Mouse (Mus musculus): Measurements from ENCODE around the gene Myo9a. TPM values are rescaled to one million over a fixed set of nuclear protein-coding genes. Genes with fewer than 3 reads are reported as not detected.

Gene Myo9a
- total and polyA plus RNA-seq, 3 experiments, result 0.82 to 35.7 (median 27.4) TPM

DNA sequence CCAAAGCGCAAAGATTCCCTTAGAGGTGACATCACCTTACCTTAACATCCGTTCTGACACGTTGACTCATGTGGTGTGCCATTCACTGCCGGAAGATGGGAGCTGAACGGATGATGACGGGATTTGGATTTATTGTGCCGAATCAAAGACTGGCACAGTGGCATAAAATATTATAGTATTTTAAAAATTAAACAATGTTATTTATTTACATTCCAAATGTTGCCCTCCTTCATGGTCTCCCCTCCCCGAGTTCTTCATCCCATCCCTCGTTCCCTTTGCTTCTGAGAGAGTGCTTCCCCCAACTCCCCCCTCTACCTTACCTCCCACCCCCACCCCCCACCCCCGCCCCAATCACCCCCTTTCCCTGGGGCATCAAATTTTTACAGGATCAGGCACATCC is 209.9 kb downstream of the Myo9a start, which contains the start of gene Nr2e3:
Nr2e3 (minus strand) TSS at position 101 of the 400 bp plus-strand sequence.
- Histone ChIP-seq H3K4me3 (ENCODE audit: low read depth, low read length) (no peak within 1 kb of the TSS), H3K27me3 (ENCODE audit: insufficient read depth, low read length) (peaks cover 33% of the 10 kb centered on the region), H3K36me3 (replicated peaks) (no peaks in the 10 kb centered on the region), H3K9me3 (replicated peaks) (no peaks in the 10 kb centered on the region), H3K4me1 (ENCODE audit: insufficient read depth, low read depth, low read length) (no peaks in the 10 kb centered on the region)
- TF ChIP-seq CTCF (IDR thresholded peaks at IDR 0.05; ENCODE audit: low read depth, low read length) (no peak), GATA2 (IDR thresholded peaks at IDR 0.05; ENCODE audit: borderline replicate concordance, low read depth, low read length) (no peak), GATA1 (IDR thresholded peaks at IDR 0.05; ENCODE audit: borderline replicate concordance, low read length) (no peak), TAL1 (conservative IDR thresholded peaks at IDR 0.05; ENCODE audit: low read depth, low read length) (no peak), POLR2AphosphoS5 (IDR thresholded peaks at IDR 0.05; ENCODE audit: insufficient replicate concordance, low read depth, low read length) (no peak)
- no peak for DNase-seq (ENCODE audit: low spot score)
- no peak for ATAC-seq (ENCODE audit: extremely low read depth, insufficient number of reproducible peaks, low FRiP score, poor library complexity, severe bottlenecking)

DNA sequence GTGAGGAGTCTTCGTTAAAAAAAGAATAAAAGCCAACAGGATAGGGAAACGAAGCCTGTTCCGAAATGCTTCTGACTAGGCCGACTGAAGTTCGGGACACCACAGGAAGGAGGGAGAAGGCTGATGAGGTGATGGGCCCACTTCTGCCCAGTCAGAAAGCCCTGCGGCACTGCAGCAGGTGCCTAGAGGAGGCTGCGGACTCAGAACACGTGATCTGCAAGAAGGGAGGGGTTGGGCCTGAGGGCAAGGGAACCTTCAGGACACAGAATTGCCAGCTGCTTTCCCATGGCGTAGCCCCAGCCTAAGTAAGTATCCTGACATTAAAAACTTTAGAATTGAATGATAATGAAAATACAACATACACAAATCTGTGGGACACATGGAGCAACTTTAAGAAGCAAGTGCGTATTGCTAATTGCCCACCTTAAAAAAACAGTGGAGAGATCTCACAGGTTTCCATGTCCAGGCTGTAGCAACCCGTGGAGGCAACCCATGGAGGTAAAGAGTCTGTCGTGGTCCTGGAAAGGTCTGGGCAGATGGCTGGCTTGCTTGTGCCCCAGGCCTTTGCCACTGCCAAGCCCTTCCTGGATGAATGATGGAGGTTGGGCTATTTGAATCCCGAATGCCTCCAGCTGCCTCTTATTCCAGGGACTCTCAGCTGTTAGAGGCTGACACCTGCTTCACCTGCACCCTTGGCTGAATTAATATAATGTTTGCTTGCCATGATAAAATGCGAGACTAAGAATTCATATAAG is 210.7 kb downstream of the Myo9a start:
- Histone ChIP-seq H3K27me3 (ENCODE audit: insufficient read depth, low read length) (peaks cover 35% of the 10 kb centered on the region), H3K4me3 (ENCODE audit: low read depth, low read length) (no peak overlapping the region), H3K4me1 (ENCODE audit: insufficient read depth, low read depth, low read length) (no peaks in the 10 kb centered on the region), H3K36me3 (replicated peaks) (no peaks in the 10 kb centered on the region), H3K9me3 (replicated peaks) (no peaks in the 10 kb centered on the region)
- DNase-seq (ENCODE audit: low spot score) (no peak), ATAC-seq (ENCODE audit: extremely low read depth, insufficient number of reproducible peaks, low FRiP score, poor library complexity, severe bottlenecking) (no peak)
- TF ChIP-seq TAL1 (conservative IDR thresholded peaks at IDR 0.05; ENCODE audit: low read depth, low read length) (no peak), POLR2AphosphoS5 (IDR thresholded peaks at IDR 0.05; ENCODE audit: insufficient replicate concordance, low read depth, low read length) (no peak), GATA2 (IDR thresholded peaks at IDR 0.05; ENCODE audit: borderline replicate concordance, low read depth, low read length) (no peak), CTCF (IDR thresholded peaks at IDR 0.05; ENCODE audit: low read depth, low read length) (no peak), GATA1 (IDR thresholded peaks at IDR 0.05; ENCODE audit: borderline replicate concordance, low read length) (no peak)

- H3K9me3 ChIP-seq (replicated peaks), result no peaks in the 10 kb centered on the region
- DNase-seq (ENCODE audit: low spot score), result no peak
- peaks cover 25% of the 10 kb centered on the region for H3K27me3 ChIP-seq (ENCODE audit: insufficient read depth, low read length)
- H3K4me3 ChIP-seq (ENCODE audit: low read depth, low read length), result no peak overlapping the region
- TF ChIP-seq GATA2 (IDR thresholded peaks at IDR 0.05; ENCODE audit: borderline replicate concordance, low read depth, low read length), result no peak
- no peak for TF ChIP-seq GATA1 (IDR thresholded peaks at IDR 0.05; ENCODE audit: borderline replicate concordance, low read length)
- TF ChIP-seq CTCF (IDR thresholded peaks at IDR 0.05; ENCODE audit: low read depth, low read length), result no peak
- no peak for TF ChIP-seq TAL1 (conservative IDR thresholded peaks at IDR 0.05; ENCODE audit: low read depth, low read length)
- TF ChIP-seq POLR2AphosphoS5 (IDR thresholded peaks at IDR 0.05; ENCODE audit: insufficient replicate concordance, low read depth, low read length), result no peak
- no peak for ATAC-seq (ENCODE audit: extremely low read depth, insufficient number of reproducible peaks, low FRiP score, poor library complexity, severe bottlenecking)
- no peaks in the 10 kb centered on the region for H3K36me3 ChIP-seq (replicated peaks)
- no peaks in the 10 kb centered on the region for H3K4me1 ChIP-seq (ENCODE audit: insufficient read depth, low read depth, low read length)
Measured at GRCm38 (mm10) chr9:59964367-59964766, 213.7 kb downstream of the Myo9a start.

GRCm38 (mm10) chr9:59965046-59965445 is 214.3 kb downstream of the Myo9a start:
- Histone ChIP-seq H3K9me3 (replicated peaks) (no peaks in the 10 kb centered on the region), H3K4me3 (ENCODE audit: low read depth, low read length) (no peak overlapping the region), H3K36me3 (replicated peaks) (no peaks in the 10 kb centered on the region), H3K4me1 (ENCODE audit: insufficient read depth, low read depth, low read length) (no peaks in the 10 kb centered on the region), H3K27me3 (ENCODE audit: insufficient read depth, low read length) (peaks cover 24% of the 10 kb centered on the region)
- ATAC-seq (ENCODE audit: extremely low read depth, insufficient number of reproducible peaks, low FRiP score, poor library complexity, severe bottlenecking) (no peak), DNase-seq (ENCODE audit: low spot score) (no peak)
- no peak for TF ChIP-seq GATA1 (IDR thresholded peaks at IDR 0.05; ENCODE audit: borderline replicate concordance, low read length)
- no peak for TF ChIP-seq CTCF (IDR thresholded peaks at IDR 0.05; ENCODE audit: low read depth, low read length)
- no peak for TF ChIP-seq GATA2 (IDR thresholded peaks at IDR 0.05; ENCODE audit: borderline replicate concordance, low read depth, low read length)
- no peak for TF ChIP-seq TAL1 (conservative IDR thresholded peaks at IDR 0.05; ENCODE audit: low read depth, low read length)
- no peak for TF ChIP-seq POLR2AphosphoS5 (IDR thresholded peaks at IDR 0.05; ENCODE audit: insufficient replicate concordance, low read depth, low read length)

DNA sequence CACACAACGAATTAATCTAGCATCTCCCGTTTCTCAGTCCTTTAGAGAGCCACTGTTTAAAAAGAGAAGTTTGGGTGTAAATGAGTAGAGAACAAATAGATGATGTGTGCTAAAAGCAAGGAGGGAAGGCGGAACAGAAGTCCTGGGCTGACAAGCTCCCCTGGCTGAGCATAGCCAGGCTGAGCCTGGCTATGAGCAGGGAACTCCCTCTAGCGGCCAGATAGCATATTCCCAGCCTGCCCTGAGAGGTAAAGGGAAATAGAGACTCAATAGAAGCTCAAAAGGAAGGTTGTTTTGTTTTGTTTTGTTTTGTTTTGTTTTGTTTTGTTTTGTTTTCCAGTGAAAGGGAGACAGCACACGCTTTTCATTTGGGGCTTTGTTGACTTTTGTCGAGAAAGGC is 218.7 kb downstream of the Myo9a start:
- H3K36me3 ChIP-seq (replicated peaks), result no peaks in the 10 kb centered on the region
- H3K4me1 ChIP-seq (ENCODE audit: insufficient read depth, low read depth, low read length), result no peaks in the 10 kb centered on the region
- ATAC-seq (ENCODE audit: extremely low read depth, insufficient number of reproducible peaks, low FRiP score, poor library complexity, severe bottlenecking) (no peak), DNase-seq (ENCODE audit: low spot score) (peak; percentile 62)
- no peak for TF ChIP-seq GATA1 (IDR thresholded peaks at IDR 0.05; ENCODE audit: borderline replicate concordance, low read length)
- no peak for TF ChIP-seq POLR2AphosphoS5 (IDR thresholded peaks at IDR 0.05; ENCODE audit: insufficient replicate concordance, low read depth, low read length)
- no peak for TF ChIP-seq GATA2 (IDR thresholded peaks at IDR 0.05; ENCODE audit: borderline replicate concordance, low read depth, low read length)
- TF ChIP-seq CTCF (IDR thresholded peaks at IDR 0.05; ENCODE audit: low read depth, low read length), result peak; percentile 76
- no peak for TF ChIP-seq TAL1 (conservative IDR thresholded peaks at IDR 0.05; ENCODE audit: low read depth, low read length)
- H3K27me3 ChIP-seq (ENCODE audit: insufficient read depth, low read length), result peaks cover 24% of the 10 kb centered on the region
- no peaks in the 10 kb centered on the region for H3K9me3 ChIP-seq (replicated peaks)
- H3K4me3 ChIP-seq (ENCODE audit: low read depth, low read length), result no peak overlapping the region

DNA sequence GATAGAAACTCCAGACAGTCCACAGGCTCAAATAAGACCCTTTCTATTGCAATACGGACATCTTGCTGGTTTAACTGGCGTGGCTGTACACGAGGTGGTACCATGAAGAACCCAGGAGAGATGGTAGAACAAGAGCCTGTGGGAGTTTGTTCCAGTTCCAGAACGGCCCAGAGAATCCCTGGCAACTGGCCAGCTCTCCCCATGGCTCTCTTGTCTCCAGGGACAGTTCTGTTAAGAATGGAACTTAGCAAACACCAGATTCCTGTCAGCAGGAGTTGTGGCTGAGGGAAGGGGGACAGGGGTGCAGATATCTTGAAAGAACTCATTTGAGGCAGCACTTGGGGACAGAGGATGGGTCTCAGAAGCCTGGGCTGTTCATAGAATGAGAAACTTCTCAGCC is 220.6 kb downstream of the Myo9a start:
- ATAC-seq (ENCODE audit: extremely low read depth, insufficient number of reproducible peaks, low FRiP score, poor library complexity, severe bottlenecking), result no peak
- TF ChIP-seq POLR2AphosphoS5 (IDR thresholded peaks at IDR 0.05; ENCODE audit: insufficient replicate concordance, low read depth, low read length) (no peak), CTCF (IDR thresholded peaks at IDR 0.05; ENCODE audit: low read depth, low read length) (no peak), TAL1 (conservative IDR thresholded peaks at IDR 0.05; ENCODE audit: low read depth, low read length) (no peak), GATA1 (IDR thresholded peaks at IDR 0.05; ENCODE audit: borderline replicate concordance, low read length) (no peak), GATA2 (IDR thresholded peaks at IDR 0.05; ENCODE audit: borderline replicate concordance, low read depth, low read length) (no peak)

More for the DNA sequence above, 220.6 kb downstream of the Myo9a start:
- H3K36me3 ChIP-seq (replicated peaks), result no peaks in the 10 kb centered on the region
- H3K9me3 ChIP-seq (replicated peaks), result no peaks in the 10 kb centered on the region
- peaks cover 16% of the 10 kb centered on the region for H3K27me3 ChIP-seq (ENCODE audit: insufficient read depth, low read length)
- no peak for DNase-seq (ENCODE audit: low spot score)
- no peaks in the 10 kb centered on the region for H3K4me1 ChIP-seq (ENCODE audit: insufficient read depth, low read depth, low read length)
- H3K4me3 ChIP-seq (ENCODE audit: low read depth, low read length), result no peak overlapping the region

Other genes with a start within 250 kb of the Myo9a start
- not detected in 2 replicates for gene Hexa, start 211.4 kb upstream of the Myo9a start, total RNA-seq (2014; fragmentation: Nextera tagmentation)
- 0.41 and 0.55 TPM in 2 replicates for gene Hexa, start 211.4 kb upstream of the Myo9a start, total RNA-seq (2017)
- gene Hexa, start 211.4 kb upstream of the Myo9a start, polyA plus RNA-seq (2012), result 0.04 and 0.06 TPM in 2 replicates
- not detected in 2 replicates for gene Tmem202, start 211.0 kb upstream of the Myo9a start, total RNA-seq (2014; fragmentation: Nextera tagmentation)
- not detected in 2 replicates for gene Tmem202, start 211.0 kb upstream of the Myo9a start, total RNA-seq (2017)
- not detected in 2 replicates for gene Tmem202, start 211.0 kb upstream of the Myo9a start, polyA plus RNA-seq (2012)
- not detected in 2 replicates for gene Celf6, start 173.0 kb upstream of the Myo9a start, total RNA-seq (2014; fragmentation: Nextera tagmentation)
- gene Celf6, start 173.0 kb upstream of the Myo9a start, total RNA-seq (2017), result not detected in 2 replicates
- not detected in 2 replicates for gene Celf6, start 173.0 kb upstream of the Myo9a start, polyA plus RNA-seq (2012)
- gene Parp6, start 133.6 kb upstream of the Myo9a start, total RNA-seq (2014; fragmentation: Nextera tagmentation), result 70.7 and 72.5 TPM in 2 replicates
- 25.2 and 25.7 TPM in 2 replicates for gene Parp6, start 133.6 kb upstream of the Myo9a start, total RNA-seq (2017)
- gene Parp6, start 133.6 kb upstream of the Myo9a start, polyA plus RNA-seq (2012), result 7.0 and 8.8 TPM in 2 replicates
- gene Pkm, start 94.5 kb upstream of the Myo9a start, total RNA-seq (2014; fragmentation: Nextera tagmentation), result 434 and 515 TPM in 2 replicates
- gene Pkm, start 94.5 kb upstream of the Myo9a start, total RNA-seq (2017), result 2,044 and 2,381 TPM in 2 replicates
- gene Pkm, start 94.5 kb upstream of the Myo9a start, polyA plus RNA-seq (2012), result 1,891 and 2,295 TPM in 2 replicates
- gene Gramd2, start 70.8 kb upstream of the Myo9a start, total RNA-seq (2014; fragmentation: Nextera tagmentation), result not detected in 2 replicates
- not detected in 2 replicates for gene Gramd2, start 70.8 kb upstream of the Myo9a start, total RNA-seq (2017)
- not detected in 2 replicates for gene Gramd2, start 70.8 kb upstream of the Myo9a start, polyA plus RNA-seq (2012)
- 23.1 and 27.1 TPM in 2 replicates for gene Senp8, start 186 bp upstream of the Myo9a start, total RNA-seq (2014; fragmentation: Nextera tagmentation)
- gene Senp8, start 186 bp upstream of the Myo9a start, total RNA-seq (2017), result 14.5 and 15.0 TPM in 2 replicates
- gene Senp8, start 186 bp upstream of the Myo9a start, polyA plus RNA-seq (2012), result 0.33 and 0.43 TPM in 2 replicates
- gene Nr2e3, start 209.8 kb downstream of the Myo9a start, total RNA-seq (2014; fragmentation: Nextera tagmentation), result not detected in 2 replicates
- gene Nr2e3, start 209.8 kb downstream of the Myo9a start, total RNA-seq (2017), result 0.27 TPM in 1 of 2 replicates, not detected in the other
- gene Nr2e3, start 209.8 kb downstream of the Myo9a start, polyA plus RNA-seq (2012), result not detected in 2 replicates